Mouse (Mus musculus): ENCODE measurements around the gene Gm3159. TPM values are rescaled to one million over a fixed set of nuclear protein-coding genes. Genes with fewer than 3 reads are reported as not detected.
"Not testable (repeated sequence)": the region's sequence is repeated elsewhere in the genome, so short reads cannot be mapped to it uniquely, and the experiment has no call there.

Gene Gm3159
- polyA plus RNA-seq, 1 experiment from 2014 or later = not detected

GRCm38 (mm10) chr14:4430692-4431091, 33.4 kb downstream of the Gm3159 start, which contains the start of gene Gm3173:
Gene Gm3173 (plus strand): TSS chr14:4430992.
- H3K4me2 ChIP-seq; ATAC-seq (replicated peaks): not testable (repeated sequence)

More at GRCm38 (mm10) chr14:4430692-4431091, 33.4 kb downstream of the Gm3159 start, which contains the start of gene Gm3173:
- not testable (repeated sequence) for H3K27ac ChIP-seq; H3K4me3 ChIP-seq; H3K27me3 ChIP-seq (replicated peaks); H3K9ac ChIP-seq; H3K9me3 ChIP-seq; H3K36me3 ChIP-seq (replicated peaks); H3K4me1 ChIP-seq

Other genes starting within 250 kb of the Gm3159 start
- gene Gm3127, start 232.5 kb upstream of the Gm3159 start, polyA plus RNA-seq (2015; fragmentation: Nextera tagmentation; extraction: Ambion mirVana) = not detected in 2 replicates
- gene Gm2974, start 214.9 kb upstream of the Gm3159 start, polyA plus RNA-seq (2015; fragmentation: Nextera tagmentation; extraction: Ambion mirVana) = 8.0 and 10.0 TPM in 2 replicates
- not detected in 2 replicates for gene Gm3138, start 147.9 kb upstream of the Gm3159 start, polyA plus RNA-seq (2015; fragmentation: Nextera tagmentation; extraction: Ambion mirVana)
- not detected in 2 replicates for gene Gm3149, start 80.2 kb upstream of the Gm3159 start, polyA plus RNA-seq (2015; fragmentation: Nextera tagmentation; extraction: Ambion mirVana)
- 6.4 and 7.9 TPM in 2 replicates for gene 2610042L04Rik, start 62.8 kb upstream of the Gm3159 start, polyA plus RNA-seq (2015; fragmentation: Nextera tagmentation; extraction: Ambion mirVana)
- 4.5 and 5.6 TPM in 2 replicates for gene Gm3164, start 17.9 kb downstream of the Gm3159 start, polyA plus RNA-seq (2015; fragmentation: Nextera tagmentation; extraction: Ambion mirVana)
- gene Gm3173, start 33.5 kb downstream of the Gm3159 start, polyA plus RNA-seq (2015; fragmentation: Nextera tagmentation; extraction: Ambion mirVana) = 1.2 and 2.4 TPM in 2 replicates
- gene Gm3182, start 84.2 kb downstream of the Gm3159 start, polyA plus RNA-seq (2015; fragmentation: Nextera tagmentation; extraction: Ambion mirVana) = not detected in 2 replicates
- gene Gm3047, start 157.9 kb downstream of the Gm3159 start, polyA plus RNA-seq (2015; fragmentation: Nextera tagmentation; extraction: Ambion mirVana) = not detected in 2 replicates
- not detected in 2 replicates for gene Gm8159, start 234.8 kb downstream of the Gm3159 start, polyA plus RNA-seq (2015; fragmentation: Nextera tagmentation; extraction: Ambion mirVana)